Mouse (Mus musculus): ENCODE measurements at regions not wholly inside any gene's neighbourhood (a gene's known extent, or its start where the extent isn't known, plus 50 kb on each side); places are given as distances from the start of the nearest gene placed in this dataset.

GRCm38 (mm10) chr17:9903313-9903712 lies 233.8 kb upstream of the Pabpc6 start:
- no peak for DNase-seq

GRCm38 (mm10) chr17:9896964-9897363 lies 227.4 kb upstream of the Pabpc6 start:
- no peak for DNase-seq

DNA sequence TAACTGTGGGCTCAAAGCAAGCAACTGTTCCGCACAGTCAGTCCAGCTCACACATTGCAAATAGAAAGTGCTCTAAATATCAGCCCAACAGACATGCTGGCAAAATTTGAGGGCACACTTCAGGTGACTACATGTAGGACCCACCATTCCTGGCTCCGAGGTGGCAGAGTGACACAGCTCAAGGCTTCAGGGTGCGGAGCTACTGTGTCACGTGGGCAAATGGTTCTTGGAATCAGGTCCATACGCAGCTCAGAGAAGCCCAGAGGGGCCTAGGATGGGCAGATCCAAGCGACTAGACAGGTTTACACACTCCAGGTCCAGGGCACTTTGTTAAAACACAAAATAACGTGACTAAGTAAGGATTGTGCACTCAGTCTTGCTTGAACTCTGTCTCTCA lies 226.2 kb upstream of the Pabpc6 start:
- DNase-seq, result no peak

- DNase-seq, result no peak
These were observed 225.5 kb upstream of the Pabpc6 start for GRCm38 (mm10) chr17:9894828-9895685.

DNA sequence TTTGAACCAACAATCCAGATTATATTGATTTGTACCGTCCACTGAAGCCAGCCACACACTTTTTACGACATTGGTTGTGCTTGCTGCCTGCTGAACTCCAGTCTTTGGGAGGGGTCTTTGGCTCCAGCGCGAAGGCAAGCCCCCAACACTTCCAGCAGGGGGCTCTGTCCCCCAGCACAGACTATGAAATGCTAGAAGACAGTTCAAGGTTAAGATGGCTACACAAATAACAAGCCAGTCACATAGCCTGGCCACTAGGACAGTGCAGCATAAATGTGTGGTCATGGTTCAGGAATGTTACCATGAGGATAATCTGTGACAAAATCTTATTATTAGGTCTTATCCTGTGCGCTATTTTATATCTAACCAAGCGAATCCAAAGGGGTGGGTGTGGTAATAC lies 224.4 kb upstream of the Pabpc6 start:
- no peak for DNase-seq

DNA sequence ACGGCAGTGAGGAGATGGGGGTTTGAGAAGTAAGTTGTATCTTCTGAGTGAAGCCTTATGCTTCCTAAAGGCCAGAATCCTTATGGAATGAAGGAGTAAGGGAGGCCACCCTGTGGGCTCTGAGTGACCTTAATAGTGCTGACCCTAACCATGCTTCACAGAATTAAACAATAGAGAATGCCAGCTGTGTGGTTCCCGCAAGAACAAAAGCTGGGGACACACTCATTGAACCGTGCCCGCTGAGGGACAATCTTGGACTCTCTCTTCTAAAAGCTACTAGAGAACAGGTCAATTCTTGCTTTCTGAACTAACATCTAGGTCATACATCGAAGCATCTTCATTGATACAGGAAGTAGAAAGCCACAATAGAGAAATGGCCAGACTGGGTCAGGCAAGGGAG lies 223.3 kb upstream of the Pabpc6 start:
- no peak for DNase-seq

GRCm38 (mm10) chr17:9892141-9892540 lies 222.6 kb upstream of the Pabpc6 start:
- DNase-seq, result no peak

- no peak for DNase-seq
These were observed 219.0 kb upstream of the Pabpc6 start for GRCm38 (mm10) chr17:9888494-9888893.

- DNase-seq, result no peak
These were observed 215.6 kb upstream of the Pabpc6 start for GRCm38 (mm10) chr17:9885110-9885509.

DNA sequence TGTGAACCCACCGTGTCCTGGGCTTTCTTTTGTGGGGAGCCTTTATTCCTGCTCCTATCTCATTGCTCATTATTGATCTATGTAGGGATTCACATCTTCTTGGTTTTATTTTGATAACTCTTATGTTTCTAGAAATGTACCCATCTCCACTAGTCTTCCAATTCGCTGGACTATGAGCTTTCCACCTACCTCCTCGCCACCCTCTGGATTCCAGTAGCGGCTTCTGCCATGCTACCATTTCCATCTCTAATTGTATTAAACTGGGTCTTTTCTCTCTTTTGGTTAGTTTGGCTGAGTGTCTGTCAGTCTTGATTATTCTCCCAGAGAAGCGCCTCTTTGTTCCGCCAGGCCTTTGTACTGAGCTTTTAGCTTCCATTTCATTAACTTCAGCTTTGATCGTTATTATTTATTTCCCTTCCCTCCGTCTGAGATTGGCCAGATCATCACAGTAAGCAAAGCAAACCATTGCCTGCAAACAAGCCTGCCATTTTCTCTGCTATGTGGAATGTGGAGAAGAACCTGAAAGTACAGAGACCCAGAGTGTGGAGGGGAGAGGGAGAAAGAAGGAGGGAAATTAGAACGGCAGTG lies 213.2 kb upstream of the Pabpc6 start:
- no peak for DNase-seq

DNA sequence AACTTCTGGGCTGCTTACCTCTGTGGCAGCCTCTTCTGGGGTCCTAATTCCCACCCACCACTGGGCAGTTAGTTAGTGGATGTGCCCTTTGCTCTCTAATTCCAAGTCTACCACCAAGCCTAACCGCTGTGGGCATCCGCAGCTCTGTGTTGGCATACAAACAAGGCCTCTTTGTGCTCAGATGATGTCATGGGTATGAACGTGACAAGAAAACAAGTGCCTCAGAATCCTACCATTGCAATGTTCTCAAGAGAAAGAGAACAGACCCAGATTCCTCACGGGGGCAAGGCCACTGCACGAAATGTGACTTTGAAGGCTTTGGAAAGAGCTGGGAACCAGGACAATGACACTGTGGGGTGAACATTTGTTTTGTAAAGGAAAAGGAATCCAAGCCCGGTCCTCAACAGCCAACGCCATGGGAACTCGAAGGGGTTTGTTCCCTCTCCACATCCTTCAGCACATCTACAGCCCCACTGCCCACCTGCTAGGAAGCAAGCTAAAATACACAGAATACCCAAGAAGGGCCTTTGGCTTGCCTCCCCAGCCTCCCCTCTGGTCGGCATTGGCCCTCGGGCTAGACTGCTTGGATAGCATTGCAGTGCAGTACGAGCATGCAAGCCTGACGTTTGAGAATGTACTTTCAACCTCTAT lies 210.2 kb upstream of the Pabpc6 start:
- DNase-seq, result peak; percentile 7

- DNase-seq, result no peak
These were observed 204.2 kb upstream of the Pabpc6 start for GRCm38 (mm10) chr17:9873695-9874094.

GRCm38 (mm10) chr17:9870237-9870636 lies 200.7 kb upstream of the Pabpc6 start:
- DNase-seq, result no peak

DNA sequence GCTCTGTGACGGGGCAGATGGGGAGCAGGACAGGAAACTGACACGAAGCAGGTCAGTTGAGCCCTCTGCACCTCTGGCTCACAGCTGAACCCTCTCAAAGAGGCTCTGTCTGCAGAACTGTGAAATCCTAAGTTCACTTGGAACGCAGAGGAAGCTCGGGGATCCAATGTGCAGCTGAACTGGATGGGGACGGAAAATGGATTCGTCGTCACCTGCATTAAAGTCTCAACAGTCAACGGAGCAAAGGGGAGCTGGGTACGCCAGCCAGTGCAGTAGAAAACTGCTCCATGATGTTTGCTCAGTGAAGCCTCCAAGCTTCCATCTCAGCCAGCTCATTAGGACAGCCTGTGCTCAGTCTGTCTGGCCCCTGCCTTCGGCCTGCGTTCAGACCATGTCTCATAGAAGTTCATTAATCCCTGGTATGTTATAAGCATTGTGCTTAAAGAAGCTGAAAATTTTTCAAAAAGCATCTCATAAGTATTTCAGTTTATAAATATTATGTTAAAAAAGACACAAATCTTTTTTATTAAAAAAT lies 199.3 kb upstream of the Pabpc6 start:
- DNase-seq, result no peak

GRCm38 (mm10) chr17:9864254-9864653 lies 194.7 kb upstream of the Pabpc6 start:
- DNase-seq, result no peak

GRCm38 (mm10) chr17:9861923-9862854 lies 192.7 kb upstream of the Pabpc6 start:
- no peak for DNase-seq

GRCm38 (mm10) chr17:9861346-9861745 lies 191.8 kb upstream of the Pabpc6 start:
- DNase-seq, result no peak

- peak; percentile 3 for DNase-seq
These were observed 179.2 kb upstream of the Pabpc6 start for GRCm38 (mm10) chr17:9848559-9849357.

DNA sequence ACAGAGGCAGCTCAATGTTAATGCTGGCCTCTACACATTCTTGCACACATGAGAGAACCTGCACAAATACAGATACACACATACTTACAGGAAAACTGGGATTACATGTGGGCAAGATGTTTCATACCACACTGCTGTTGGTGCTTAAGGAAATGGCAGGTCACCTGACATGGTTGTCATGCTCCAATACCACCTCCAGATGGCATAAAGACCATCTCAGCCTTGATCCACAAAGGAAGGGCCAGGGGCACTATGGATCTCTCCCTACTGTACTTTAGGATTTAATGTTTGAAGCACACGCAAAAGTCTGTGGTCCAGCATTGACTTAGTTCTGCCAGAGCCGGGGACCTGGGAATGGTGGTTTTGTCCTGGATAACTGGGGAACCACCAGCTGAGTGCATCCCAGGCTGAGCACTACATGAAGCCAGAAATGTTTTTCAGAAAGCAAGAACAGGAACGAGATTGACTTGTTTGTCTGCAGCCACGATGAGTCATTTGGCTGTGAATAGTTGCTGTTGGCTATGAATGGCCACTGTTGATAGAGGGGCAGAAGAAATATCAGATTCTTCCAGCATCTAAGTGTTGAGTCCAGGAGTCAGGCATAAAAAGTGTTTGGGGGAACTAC lies 176.0 kb upstream of the Pabpc6 start:
- DNase-seq, result no peak

- DNase-seq, result no peak
These were observed 171.6 kb upstream of the Pabpc6 start for GRCm38 (mm10) chr17:9841103-9841502.

DNA sequence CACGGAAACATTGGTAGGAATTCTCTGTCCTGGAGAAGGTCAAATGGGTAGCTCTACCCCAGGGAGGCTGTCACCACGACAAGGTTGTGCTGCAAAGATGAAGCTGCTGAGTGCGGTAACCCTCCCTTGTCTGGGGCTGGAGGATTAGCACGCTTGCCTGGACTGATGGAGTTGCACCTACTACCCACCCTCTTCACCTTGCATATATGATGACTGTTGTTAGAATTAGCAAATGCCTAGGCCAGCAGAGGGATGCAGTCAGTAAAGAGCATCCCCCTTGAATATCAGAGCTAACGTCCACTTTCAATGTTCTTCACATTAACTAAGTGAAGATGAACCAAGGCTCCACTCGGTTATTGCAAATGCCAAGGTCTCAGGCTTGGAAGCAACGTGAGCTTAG lies 169.7 kb upstream of the Pabpc6 start:
- DNase-seq, result no peak

All from cerebellum, adult 8-10 months (tissue).